Mouse (Mus musculus) fat pad, adult 2 months (tissue): ENCODE measurements around the gene Gm37240.
A peak's percentile ranks its signal among the peaks of the same experiment; 100 is the strongest.

Source experiments
- DNase-seq: peaks from one replicate; pipeline ENCODE4 v3.0.0-alpha.2; 2011; ENCODE audit warnings: low read depth, low spot score; ENCODE audit errors: extremely low read depth

Gene Gm37240

DNA sequence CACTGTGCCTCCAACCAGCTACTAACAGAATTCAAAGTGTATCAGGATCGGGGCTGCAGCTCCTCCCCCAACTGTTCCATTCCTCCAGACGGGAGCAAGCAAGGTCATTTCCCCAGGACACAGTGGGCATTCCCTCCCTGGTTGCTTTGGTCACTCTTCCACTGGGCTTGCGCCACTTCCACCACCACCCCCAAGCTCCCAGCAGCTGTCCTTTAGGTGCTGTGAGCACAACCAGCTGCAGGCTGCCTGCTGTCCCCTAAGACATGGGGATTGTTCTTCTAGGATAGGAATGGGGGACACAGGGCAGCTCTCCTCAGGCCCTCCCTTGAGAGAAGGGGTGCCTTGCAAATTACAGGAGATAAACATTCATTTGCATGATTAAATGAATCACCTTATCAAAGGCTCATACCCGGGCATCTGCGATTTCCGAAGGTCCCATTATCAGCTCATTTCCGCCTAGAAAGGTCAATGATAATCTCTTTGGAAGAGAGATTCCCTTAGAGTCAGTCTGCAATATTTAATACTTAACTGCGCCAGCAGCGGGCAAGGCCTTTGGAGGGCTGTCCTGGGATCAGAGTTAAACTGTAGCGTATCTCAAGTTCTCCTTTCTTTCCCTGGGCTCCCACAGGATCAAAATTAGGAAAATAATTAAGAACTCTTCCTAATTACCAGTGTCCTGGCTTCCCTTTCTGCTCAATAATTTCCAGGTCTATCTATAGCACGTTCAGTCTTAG lies 1247.4 kb downstream of the Gm37240 start:
- no peak for DNase-seq

DNA sequence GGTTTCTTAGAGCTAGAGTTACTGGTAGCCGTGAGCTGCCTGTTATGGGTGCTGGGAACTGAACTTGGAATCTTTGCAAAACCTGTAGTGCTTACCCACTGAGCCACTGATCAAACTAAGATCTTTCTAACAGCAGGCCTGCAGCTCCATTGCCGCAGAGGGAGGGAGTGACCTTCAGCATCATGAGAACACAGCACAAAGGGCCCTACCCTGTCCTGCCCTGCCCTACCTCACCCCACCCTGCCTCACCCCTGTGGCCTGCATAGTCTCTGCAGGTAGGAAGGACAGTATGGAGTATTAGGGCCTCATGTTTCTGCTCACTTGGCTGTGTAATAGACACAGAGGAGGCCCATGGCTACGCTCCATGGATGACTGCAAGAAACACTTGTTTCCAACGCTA lies 1248.5 kb downstream of the Gm37240 start:
- DNase-seq, result no peak

DNA sequence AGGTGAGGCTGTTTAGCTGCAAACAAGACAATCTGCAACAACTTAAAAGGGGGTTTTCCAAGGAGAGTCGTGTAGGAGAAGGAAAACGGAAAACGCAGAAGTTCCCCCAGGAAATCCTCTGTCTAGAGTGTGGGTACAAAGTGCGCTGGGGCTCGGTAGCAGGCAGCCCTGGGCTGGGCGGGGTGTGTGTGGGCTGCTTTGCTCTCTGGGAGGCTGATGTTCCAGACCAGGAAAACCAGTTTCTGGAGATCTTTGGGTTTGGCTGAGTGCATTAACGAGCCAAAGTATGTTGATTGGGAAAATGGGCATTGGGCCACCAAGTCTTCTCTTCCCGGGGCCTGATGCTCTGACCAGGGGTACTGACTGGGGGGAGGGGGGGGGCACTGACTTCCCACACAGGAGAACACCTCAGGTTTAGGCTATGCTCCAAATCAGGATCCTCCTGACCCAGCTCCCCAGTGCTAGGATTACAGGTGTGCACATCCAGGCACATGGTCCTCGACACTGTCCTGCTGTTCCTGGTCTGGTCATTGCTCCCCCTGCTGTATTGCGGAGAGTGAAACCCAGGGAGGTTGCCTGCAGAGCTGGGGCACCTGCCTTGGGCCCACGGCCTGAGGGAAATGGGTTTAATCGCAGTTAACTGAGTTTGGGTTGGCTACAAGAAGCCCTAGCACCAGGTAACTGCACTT lies 1249.3 kb downstream of the Gm37240 start:
- no peak for DNase-seq

DNA sequence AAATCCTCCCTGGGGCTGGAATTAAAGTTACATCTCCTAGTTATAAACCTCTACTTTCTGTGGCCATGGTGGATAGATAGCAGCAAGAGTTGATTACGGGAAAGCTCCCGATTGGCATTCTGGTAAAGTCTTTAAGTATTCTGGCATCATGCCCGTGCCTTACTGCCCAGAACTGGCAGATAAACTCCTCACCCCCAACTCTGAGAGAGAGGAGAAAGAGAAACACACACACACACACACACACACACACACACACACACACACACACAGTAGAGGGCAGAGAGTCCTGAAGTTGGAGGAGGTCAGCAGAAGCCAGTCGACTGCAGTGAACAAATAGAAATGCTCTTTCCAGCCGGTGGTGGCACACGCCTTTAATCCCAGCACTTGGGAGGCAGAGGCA lies 1250.2 kb downstream of the Gm37240 start:
- DNase-seq, result no peak

DNA sequence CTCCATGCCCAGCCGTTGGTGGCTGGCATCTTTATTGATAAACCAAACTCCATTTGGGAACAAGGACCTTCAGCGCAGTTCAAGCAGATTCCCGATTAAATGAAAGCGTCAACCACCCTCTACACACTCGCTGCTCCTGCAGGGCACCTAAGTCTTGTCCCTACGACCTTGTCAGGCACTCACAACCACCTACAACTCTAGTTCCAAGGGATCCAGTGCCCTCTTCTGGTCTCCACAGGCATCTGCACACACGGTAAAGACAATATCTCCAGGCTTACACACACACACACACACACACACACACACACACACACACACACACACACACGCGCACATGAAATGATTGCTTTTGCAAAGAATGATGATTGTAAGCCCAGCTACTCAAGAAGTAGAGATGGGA lies 1255.7 kb downstream of the Gm37240 start:
- no peak for DNase-seq

DNA sequence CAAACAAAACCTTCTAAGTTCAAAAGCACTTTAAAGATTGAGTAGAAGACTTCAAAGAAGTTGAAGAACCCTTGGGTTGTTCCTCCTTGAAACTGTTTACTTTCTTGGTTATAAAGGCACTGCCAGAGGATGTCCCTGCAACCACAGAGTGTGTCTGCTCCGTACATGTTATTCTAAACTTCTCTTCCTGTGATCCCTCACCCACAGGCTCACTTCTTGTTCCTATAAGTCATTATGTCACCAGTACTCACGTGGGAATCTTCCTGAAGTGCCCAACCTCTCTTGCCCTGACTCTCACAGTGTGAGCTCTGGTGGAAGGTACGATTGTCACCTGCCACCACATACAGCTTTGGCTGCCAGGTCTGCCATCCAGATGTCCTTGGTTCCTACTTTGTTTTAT lies 1265.3 kb downstream of the Gm37240 start:
- DNase-seq, result no peak

DNA sequence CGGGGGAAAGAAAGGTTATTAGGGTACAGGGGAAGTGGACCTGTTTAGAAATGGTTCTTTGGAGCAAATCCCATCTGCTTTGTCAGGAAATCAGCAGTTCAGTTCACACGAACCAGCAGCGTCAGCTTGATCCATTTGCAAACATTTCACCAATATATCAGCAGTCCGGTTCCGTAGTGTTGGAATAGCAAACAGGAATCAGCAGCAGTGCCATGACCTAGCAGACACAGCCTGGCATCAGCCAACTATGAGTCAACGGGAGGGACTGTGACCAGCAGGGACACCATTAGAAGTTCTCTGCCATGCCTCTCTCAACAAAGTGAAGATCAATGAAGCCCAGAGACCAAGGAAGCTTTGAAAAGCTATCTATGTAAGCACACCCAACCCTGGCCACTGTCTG lies 1267.6 kb downstream of the Gm37240 start:
- DNase-seq, result no peak

DNA sequence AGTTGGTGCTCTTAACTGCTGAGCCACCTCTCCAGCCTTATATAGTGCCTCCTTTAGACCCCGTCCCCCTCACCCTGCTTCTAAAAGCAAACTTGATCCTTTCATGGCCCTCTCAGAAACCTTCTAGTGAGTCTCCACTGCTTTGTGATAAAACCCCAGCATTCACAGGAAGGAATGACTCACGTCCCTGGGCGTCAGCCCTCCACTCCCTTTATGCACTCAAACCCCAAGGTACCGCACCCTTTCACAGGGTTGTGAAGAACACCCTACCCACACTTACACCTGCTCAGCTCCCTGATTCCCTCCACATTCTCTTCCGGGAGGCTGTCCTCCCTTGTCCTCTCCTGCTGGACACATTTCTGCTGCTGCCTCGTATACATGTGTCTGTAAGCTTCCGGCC lies 1268.3 kb downstream of the Gm37240 start:
- no peak for DNase-seq

DNA sequence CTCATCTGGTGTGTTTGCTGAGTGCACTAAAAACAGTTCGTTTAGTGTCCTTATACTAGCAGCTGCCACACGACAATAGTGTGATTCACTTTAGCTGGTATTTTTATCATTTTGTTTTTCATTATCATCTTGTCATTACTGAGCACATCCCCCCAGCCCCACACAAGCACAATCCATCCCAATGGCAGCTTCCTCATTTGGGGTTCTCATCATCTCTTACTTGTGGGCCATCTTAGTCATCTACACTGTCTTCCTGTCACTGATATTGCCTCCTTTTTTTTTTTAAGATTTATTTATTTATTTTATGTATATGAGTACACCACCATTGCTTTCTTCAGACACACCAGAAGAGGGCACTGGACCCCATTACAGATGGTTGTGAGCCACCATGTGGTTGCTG lies 1268.7 kb downstream of the Gm37240 start:
- no peak for DNase-seq

DNA sequence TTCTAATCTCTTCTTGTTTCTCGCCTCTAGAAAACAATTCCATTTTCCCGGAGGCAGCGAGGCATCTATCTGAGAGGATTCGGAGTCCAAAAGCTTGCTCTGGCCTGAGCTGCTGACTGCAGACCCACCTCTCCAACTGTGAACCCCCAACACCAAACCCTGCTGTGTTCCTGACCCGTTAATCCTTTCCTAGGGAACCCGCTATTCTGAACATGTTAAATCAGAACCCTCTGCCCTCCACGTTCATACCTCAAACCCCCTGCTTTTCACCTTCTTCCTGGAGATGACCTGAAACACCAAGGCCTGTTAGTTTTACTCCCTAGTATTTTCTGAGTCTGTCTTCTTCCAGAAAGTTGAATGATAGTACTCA lies 1271.5 kb downstream of the Gm37240 start:
- no peak for DNase-seq

DNA sequence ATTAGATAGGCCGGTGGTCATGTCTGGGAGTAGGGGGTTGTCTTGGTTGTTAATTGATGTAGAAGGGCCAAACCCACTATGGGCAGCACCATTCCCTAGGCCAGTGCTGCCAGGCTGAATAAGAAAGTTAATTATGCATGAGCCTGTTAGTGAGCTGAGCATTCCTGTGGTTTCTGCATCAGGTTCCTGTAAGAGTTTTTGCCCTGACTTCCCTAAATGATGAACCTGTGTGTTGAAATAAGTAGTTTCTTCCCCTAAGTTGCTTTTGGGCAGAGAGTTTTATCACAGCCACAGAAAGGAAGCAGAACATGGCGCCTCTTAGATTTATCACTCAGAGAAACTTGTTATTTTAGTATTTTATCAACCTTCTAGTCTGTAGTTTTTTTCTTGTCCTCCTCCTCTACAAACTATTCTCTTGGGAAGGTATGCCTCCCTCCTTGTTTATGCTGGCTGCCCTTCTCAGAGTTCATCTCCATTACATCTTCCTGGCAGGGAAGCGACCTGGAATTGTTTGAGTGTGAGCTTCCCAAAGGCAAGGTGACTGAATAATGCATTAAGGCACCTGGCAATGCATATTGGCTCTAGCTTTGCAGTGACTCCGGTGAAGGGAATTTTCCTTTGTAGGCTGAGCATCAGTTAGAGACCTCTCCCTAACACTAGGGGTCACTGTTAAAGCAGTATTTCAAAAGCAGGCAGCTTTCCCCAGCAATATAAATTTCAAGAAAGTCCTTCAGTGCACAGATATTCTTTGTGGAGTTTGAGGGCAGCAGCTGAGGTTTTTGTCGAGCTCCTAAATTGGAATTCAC lies 1272.1 kb downstream of the Gm37240 start:
- DNase-seq, result no peak

DNA sequence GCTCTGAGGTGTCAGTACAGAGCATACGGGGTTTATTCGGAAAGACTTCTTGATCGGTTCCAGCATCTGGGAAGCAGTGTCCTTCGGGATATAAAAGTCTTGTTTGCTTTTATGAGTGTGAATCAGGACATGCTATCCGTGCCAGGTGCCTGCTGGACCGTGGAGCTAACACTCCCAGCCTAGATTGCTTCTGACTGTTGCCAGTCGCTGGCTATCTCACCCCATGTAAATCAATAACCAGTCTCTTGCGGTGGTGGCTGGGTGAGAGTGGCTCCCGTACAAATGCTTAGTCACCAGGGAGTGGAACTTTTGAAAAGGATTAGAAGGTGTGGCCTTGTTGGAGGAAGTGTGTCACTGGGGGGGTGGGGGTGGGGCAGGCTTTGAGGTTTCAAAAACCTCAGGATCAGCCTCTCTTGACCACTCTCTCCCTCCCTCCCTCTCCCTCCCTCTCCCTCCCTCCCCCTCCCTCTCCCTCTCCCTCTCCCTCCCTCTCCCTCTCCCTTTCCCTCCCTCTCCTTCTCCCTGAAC lies 1277.1 kb downstream of the Gm37240 start:
- DNase-seq, result no peak

DNA sequence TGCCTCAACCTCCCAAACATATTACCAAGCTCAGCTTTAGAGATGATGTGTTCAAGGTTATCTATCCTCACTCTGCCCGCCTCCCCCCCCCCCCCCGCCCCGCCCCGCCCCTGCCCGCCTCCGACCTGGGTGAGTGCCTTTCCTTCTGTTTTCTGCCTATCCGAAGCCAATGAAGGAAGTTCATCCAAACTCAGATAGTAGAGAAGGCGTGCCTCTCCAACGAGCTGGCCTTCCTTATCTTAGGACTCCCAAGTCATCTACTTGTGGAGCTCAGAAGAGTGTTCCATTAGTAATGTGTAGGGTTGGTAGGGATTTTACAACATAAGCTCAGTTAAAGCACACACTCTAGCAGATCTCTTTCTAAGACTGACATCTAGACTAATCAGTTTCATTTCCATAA lies 1284.1 kb downstream of the Gm37240 start:
- DNase-seq, result no peak

DNA sequence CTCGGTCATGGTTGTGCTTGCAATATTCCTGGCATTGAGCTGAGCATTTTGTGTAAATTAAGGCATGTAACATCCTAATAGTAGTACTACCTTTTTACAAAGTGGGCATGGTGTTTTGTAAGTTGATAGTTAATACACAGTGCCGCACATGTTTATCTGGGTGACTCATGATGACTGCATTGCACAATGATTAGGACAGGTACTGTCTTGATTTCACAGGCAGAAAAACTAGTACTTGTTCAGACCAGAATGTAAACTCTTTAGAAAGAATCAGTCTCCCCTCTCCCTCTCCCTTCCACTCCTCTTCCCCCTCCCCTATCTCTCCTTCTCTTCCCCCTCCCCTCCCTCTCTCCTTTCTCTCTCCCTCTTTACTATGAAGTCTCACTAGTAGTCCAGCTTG lies 1284.6 kb downstream of the Gm37240 start:
- DNase-seq, result peak; percentile 88

DNA sequence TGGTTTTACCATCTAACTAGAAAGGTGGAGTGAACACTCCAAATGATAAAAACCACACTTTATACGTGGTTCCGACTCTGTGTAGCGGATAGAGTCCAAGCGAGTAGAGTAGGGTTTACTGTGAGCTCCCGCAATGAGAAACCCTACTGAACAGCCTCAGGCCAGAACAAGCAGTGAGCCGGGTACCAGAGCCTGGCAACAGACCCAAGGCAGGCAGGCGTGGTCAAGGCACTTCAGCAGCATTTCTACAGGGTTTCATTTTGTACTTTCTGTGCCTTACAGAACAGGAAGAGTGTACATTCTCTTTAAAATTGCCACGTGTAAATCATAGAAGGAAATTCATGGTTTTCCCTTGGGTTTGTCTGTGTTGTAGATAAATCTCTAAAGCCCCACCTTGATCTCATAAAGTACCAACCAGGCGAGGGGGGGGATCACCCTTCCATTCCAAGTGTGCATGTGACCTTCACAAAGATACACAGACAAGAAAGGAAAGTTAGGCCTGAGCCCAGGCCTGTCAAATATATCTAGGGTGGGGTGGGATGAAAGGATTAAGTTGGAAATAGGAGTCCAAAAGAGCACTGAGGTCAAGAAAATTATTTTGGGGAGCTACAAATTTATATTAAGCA lies 1285.3 kb downstream of the Gm37240 start:
- DNase-seq, result no peak

DNA sequence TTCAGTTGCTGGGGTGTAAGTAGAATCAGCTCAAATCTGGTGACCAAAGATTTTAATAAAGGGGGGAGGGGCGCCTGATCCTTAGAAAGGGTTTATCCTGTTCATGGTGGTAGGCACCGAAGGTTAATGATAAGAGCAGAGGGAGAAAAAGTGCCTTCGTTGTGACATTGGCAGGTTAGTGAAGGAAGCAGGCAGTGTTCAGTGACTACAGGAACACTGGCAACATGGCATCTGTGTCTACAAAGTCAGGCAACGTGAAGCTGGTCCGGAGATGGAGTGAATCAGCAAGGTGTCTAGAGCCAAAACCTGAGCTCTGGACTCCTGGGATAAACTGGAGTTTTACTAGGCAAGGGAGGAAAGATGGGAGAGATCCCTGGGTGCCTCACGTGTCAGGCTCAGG lies 1288.6 kb downstream of the Gm37240 start:
- no peak for DNase-seq

DNA sequence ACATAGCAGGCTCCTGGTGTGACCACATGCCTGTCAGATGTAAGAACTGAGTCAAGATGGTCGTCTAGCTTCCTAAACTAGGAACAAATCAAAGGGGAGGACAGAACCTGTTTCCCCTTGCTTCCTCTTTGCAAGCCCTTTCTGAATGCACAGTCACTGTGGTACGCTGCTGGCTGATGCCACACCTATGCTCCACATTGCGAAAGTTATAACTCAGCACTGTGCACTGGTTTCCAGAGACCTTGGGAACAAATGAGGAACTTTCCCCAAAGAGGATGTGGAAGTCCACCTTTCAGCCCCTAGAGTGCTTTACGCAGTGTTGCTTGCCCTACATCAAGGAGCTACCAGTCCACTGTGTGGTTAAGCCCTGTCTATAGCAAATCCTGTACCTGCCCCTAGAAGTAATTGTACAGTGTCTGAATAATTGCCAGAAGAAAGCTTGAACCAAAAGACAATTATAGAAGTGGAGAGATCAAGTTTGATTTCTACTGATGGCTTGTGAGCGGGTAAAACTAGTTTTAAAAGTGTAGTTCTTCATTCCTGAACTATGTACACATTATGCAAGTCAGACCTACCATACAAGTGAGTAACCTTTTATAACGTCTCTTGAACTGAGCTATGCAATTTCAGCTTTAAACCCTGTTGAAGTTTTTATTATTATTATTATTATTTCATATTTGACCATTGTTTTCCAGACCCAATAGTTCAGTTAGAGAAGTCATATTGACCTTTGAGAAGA lies 1289.2 kb downstream of the Gm37240 start:
- DNase-seq, result no peak

DNA sequence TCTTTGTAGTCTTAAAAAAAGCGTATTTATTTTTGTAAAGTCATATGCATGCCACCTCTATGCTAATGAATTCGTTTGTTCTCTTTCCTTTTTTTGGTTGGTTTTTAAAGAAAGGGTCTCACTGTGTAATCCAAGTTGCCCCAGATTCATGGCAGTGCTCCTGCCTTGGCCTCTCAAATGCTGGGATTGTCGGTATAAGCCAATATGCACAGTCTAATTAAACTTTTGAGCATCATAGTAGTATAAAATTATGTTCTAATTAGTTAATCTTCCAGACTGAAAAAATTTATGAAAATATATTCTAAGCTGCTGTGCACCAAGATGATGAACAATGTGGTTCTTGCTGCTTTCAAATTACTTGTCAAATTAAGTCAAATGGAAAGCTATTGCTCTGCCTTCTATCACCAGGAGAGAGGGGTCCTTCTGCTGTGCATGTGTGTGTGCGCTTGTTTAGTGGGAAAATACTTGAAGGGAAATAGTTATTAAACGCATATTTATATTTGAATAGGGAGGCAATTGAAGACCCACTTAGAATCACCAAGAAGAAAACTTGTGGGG lies 1291.6 kb downstream of the Gm37240 start:
- no peak for DNase-seq

DNA sequence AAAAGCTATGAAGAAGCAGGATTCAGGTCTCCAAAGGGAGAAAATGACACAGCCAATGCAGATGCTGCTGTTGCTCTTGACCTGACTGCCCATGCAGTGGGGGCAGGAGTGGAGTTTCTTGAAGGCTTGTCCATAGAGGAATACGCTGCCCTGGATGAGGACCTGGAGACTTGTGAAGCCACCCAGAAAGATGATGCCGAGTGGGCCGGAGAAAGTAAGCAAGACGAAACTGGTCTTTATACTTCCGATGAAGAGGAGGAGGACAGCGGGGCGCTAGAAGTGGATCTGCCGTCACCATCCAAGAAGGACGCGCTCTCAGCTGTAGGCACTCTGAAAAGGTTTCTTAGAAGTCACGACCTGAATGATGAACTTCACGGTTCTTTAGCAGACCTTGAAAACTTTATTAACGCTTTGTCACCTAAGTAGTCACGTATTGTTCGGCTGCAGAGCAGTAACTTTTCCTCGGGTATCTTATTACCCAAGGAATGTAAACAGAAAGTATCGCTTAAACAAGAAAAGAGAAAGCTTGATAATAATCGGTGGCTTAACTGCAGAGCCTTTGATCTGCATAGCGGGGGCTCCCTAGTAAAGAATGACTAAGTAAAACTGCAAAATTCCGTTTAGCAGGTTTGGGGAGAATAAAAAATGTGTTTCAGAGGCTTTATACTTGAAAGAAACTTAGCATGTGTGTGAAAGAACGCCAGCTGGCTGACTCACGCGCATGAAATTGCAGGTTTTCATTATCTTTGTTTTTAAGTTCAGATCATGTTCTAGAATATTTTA lies 1292.2 kb downstream of the Gm37240 start:
- no peak for DNase-seq

DNA sequence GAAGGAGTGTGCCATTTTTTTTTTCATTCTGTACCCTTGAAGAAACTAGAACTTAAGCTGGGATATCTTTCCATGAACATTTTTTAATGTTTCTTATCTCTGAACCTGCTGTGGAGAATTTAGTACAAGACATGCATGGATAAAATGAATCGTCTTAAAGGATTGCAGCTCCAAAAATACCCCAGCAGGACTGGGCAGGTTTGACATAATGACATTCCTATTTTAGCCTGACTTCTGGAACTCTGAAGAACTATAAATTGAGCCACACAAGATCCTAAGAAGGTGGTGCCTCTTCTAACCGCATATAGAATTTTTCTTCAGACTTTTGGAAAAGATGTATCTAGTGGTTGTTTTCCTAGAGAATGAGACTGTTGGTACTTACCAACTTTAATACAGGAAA lies 1294.0 kb downstream of the Gm37240 start, which contains the start of gene Tigd4:
Gene Tigd4, plus strand, starts transcription at position 301 of the 400 bp plus-strand sequence.
- DNase-seq, result no peak
